Mouse (Mus musculus): Measurements from ENCODE around the gene Gm9789.

- TF ChIP-seq CTCF (IDR thresholded peaks at IDR 0.05 in 2 of 3, conservative IDR thresholded peaks at IDR 0.05 in 1 of 3; ENCODE audit: control insufficient read depth in 1 of 3, insufficient read depth in 1 of 3, low read depth in 2 of 3, low read length in 3 of 3, poor library complexity in 1 of 3, severe bottlenecking in 1 of 3) (no peak), RCOR1 (IDR thresholded peaks at IDR 0.05; ENCODE audit: low read depth, low read length) (no peak), TCF12 (IDR thresholded peaks at IDR 0.05; ENCODE audit: low read depth, low read length) (no peak), TBP (IDR thresholded peaks at IDR 0.05; ENCODE audit: low read depth, low read length) (no peak), MAFK (IDR thresholded peaks at IDR 0.05; ENCODE audit: borderline replicate concordance, low read depth, low read length) (no peak), POLR2A (IDR thresholded peaks at IDR 0.05; ENCODE audit: control insufficient read depth in 1 of 2, insufficient read depth in 1 of 2, low read depth in 1 of 2, low read length in 2 of 2, poor library complexity in 1 of 2) (no peak), EP300 (IDR thresholded peaks at IDR 0.05; ENCODE audit: low read depth in 1 of 2, low read length in 2 of 2) (no peak), MYC (IDR thresholded peaks at IDR 0.05; ENCODE audit: low read depth, low read length) (no peak), GATA1 (IDR thresholded peaks at IDR 0.05; ENCODE audit: low read depth, low read length) (no peak), CHD2 (IDR thresholded peaks at IDR 0.05; ENCODE audit: low read length) (no peak), HCFC1 (IDR thresholded peaks at IDR 0.05; ENCODE audit: low read depth, low read length) (no peak), RAD21 (IDR thresholded peaks at IDR 0.05; ENCODE audit: low read depth, low read length) (no peak), SMC3 (IDR thresholded peaks at IDR 0.05; ENCODE audit: low read depth, low read length) (no peak)
Measured at GRCm38 (mm10) chr16:89205561-89205960, 47.8 kb downstream of the Gm9789 start, which contains the start of gene Krtap20-2.

Data from MEL (cell line).